Mouse (Mus musculus) brain, embryonic 14.5 days (tissue): Measurements from ENCODE around the gene 5730522E02Rik.

ENCODE experiments used
- CTCF ChIP-seq: fragments of 200-500 bp; IDR thresholded peaks from 2 replicates; pipeline ENCODE4 v1.5.1; 2012; ENCODE audit warnings: inconsistent platforms, mild to moderate bottlenecking, moderate library complexity, borderline replicate concordance; ENCODE audit not compliant: insufficient read depth, insufficient read length; ENCODE audit errors: extremely low read depth
- POLR2A ChIP-seq: fragments of 200-500 bp; IDR thresholded peaks from 2 replicates; pipeline ENCODE4 v1.6.1; 2012; ENCODE audit warnings: mild to moderate bottlenecking, inconsistent platforms, borderline replicate concordance; ENCODE audit not compliant: poor library complexity, insufficient read depth, insufficient read length, severe bottlenecking; ENCODE audit errors: extremely low read depth

DNA sequence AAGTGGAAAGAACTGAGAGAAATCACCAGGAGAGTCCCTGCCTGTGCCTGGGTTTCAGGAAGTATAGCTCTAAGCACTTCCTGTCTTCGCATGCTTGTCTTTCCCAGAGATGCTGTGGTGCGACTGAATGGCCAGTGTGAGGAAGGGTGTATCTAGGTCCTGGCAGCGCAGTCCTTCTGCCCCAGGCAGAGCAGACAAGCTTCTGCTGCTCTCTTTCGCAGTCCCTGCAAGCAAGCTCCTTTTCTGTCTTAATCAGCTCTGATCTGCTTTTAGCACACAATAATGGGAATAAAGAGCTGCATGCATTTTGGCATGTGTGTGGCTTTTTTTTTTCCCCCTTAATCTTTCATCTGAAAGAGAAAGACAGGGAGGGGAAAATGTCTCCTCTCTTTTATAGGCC, 338.2 kb downstream of the 5730522E02Rik start:
- TF ChIP-seq POLR2A (no peak), CTCF (no peak)
